Mouse (Mus musculus): ENCODE results near the gene Copa. TPM values are rescaled to one million over a fixed set of nuclear protein-coding genes. Genes with fewer than 3 reads are reported as not detected.

The Copa gene
- polyA plus RNA-seq, 1 experiment from 2014 or later = 190 TPM

DNA sequence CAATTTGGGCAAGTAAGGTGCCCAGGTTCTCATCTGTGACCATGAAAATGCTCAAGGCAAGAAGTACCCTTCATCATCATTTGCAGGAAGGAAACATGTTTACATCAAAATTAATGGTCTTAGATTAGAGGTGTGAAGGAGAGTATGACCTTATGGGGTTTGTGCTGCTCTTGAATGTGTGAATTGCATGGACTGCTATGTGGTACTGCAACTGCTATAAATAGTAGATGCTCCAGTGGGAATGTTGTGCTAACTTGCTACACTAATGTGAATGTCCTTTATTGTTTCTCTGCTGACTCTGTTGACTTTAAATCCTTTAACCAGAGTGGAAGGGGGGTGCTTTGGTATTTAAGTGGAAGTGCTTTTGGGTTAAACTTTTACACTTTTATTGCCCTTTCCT is 12.0 kb downstream of the Copa start:
- Histone ChIP-seq H3K9me3 (no peaks in the 10 kb centered on the region), H3K27ac (no peak overlapping the region), H3K4me2 (replicated peaks) (no peak overlapping the region), H3K36me3 (peaks cover 73% of the 10 kb centered on the region), H3K27me3 (no peaks in the 10 kb centered on the region), H3K4me1 (replicated peaks) (peaks cover 11% of the 10 kb centered on the region), H3K4me3 (replicated peaks) (no peak overlapping the region), H3K9ac (replicated peaks) (no peak overlapping the region)
- no peak for ATAC-seq

DNA sequence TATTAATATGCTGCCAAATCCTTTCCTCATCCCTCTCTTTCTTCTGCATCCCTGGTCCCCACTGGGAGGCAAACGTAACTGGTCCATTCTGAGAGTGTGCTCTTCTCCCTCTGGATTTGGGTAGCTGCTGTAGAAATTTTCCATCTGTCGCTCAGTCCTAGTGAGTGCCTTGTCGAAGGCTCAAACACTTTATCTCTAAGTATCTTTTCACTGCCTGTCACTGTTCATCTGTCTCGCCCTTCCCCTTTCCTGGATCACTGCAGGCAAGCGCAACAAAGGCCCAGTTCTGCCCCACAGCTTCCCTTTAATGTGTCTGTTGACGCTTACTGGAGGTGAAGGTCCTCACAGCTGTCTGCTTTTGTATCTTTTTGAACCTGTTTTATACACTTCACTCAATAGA is 12.9 kb downstream of the Copa start:
- ATAC-seq = peak; percentile 83
- no peak overlapping the region for H3K4me2 ChIP-seq (replicated peaks)
- peak overlapping the region; percentile 45; the same call in 1 of the 2 replicates for H3K27ac ChIP-seq
- H3K36me3 ChIP-seq = peaks cover 70% of the 10 kb centered on the region
- no peak overlapping the region for H3K4me3 ChIP-seq (replicated peaks)
- no peak overlapping the region for H3K9ac ChIP-seq (replicated peaks)
- 26% methylated on average over 6 of the region's 6 CpGs for WGBS
- no peaks in the 10 kb centered on the region for H3K9me3 ChIP-seq
- H3K27me3 ChIP-seq = no peaks in the 10 kb centered on the region
- H3K4me1 ChIP-seq (replicated peaks) = peaks cover 11% of the 10 kb centered on the region

DNA sequence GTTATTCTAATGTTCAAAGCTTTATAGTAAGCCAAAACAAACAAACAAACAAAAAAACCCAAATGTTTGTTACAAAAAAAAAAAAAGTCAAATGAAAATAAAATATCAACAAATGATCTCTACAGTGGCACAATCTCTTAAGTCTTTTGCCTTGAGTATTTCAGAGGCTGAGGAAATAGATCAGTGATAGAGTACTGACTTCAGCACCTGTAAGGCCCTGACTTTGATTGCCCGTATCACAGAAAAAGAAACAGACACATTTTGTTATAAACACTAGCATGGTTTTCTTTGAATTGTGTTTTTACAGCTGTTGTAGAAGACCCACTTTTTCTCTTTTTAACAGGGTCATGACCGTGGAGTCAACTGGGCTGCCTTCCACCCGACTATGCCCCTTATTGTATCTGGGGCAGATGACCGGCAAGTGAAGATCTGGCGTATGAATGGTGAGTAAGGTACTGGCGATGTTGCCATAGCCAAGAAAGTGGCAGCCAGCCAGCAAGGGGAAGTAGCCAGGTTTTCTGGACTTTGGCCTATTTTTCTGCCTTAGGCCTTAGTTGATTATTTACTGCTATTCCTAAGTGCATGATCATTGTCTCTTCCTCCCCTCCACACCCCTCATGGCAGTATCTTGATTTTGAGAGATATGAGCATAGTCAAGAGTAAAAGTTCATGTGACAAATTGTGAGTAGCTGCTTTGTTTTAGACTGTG is 17.1 kb downstream of the Copa start:
- peaks cover 72% of the 10 kb centered on the region for H3K36me3 ChIP-seq
- 86% methylated on average over 6 of the region's 6 CpGs for WGBS
- no peaks in the 10 kb centered on the region for H3K27me3 ChIP-seq
- peaks cover 7% of the 10 kb centered on the region for H3K4me1 ChIP-seq (replicated peaks)
- no peak overlapping the region for H3K4me2 ChIP-seq (replicated peaks)
- H3K4me3 ChIP-seq (replicated peaks) = no peak overlapping the region
- H3K27ac ChIP-seq = no peak overlapping the region
- no peaks in the 10 kb centered on the region for H3K9me3 ChIP-seq
- H3K9ac ChIP-seq (replicated peaks) = no peak overlapping the region
- ATAC-seq = no peak

- ATAC-seq = no peak
- no peaks in the 10 kb centered on the region for H3K9me3 ChIP-seq
- 90% methylated on average over 4 of the region's 4 CpGs for WGBS
- no peak overlapping the region for H3K27ac ChIP-seq
- H3K9ac ChIP-seq (replicated peaks) = no peak overlapping the region
- H3K27me3 ChIP-seq = no peaks in the 10 kb centered on the region
- H3K4me3 ChIP-seq (replicated peaks) = no peak overlapping the region
- H3K4me1 ChIP-seq (replicated peaks) = no peaks in the 10 kb centered on the region
- H3K36me3 ChIP-seq = peaks cover 87% of the 10 kb centered on the region
- no peak overlapping the region for H3K4me2 ChIP-seq (replicated peaks)
Observed at GRCm38 (mm10) chr1:172103619-172104018, 21.3 kb downstream of the Copa start.

- Histone ChIP-seq H3K27me3 (no peaks in the 10 kb centered on the region), H3K9me3 (no peaks in the 10 kb centered on the region), H3K36me3 (peaks cover 93% of the 10 kb centered on the region), H3K4me3 (replicated peaks) (no peak overlapping the region), H3K4me2 (replicated peaks) (no peak overlapping the region), H3K4me1 (replicated peaks) (no peaks in the 10 kb centered on the region), H3K9ac (replicated peaks) (no peak overlapping the region), H3K27ac (no peak overlapping the region)
- no peak for ATAC-seq
- 85% methylated on average over 11 of the region's 11 CpGs for WGBS
Observed at GRCm38 (mm10) chr1:172105101-172105500, 22.8 kb downstream of the Copa start.

DNA sequence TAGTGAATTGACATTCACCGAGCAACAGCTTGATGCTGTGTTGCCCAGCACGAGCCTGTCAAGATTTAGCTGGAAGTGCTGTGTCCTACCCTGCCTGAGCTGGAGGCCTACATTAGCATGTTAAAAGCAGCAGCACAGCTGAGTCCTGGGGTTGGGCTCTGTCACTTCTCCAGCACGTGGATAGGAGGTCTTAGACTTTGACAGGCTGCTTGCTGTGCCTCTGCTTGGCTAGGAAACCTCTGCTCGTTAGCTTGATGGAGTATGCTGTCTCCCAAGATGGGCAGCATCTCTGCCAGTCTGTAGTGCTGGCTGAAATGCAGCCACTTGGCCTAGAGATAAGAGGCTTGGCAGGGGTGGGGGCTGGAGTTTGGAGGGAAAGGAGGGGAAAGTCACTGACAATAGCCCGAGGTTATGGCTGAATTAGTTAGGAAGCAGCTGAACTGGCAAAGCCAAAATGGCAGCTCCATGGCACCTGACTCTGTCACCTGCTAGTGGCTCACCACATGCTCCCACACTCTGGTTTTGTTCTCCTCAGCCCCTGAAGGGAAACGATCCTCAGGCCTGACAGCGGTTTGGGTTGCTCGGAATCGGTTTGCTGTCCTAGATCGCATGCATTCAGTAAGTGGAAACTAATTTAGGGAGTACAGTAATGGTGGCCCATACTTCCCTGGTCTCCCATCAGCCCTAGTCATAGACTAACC is 25.6 kb downstream of the Copa start:
- WGBS = 71% methylated on average over 10 of the region's 10 CpGs
- H3K9ac ChIP-seq (replicated peaks) = no peak overlapping the region
- H3K27me3 ChIP-seq = no peaks in the 10 kb centered on the region
- no peak overlapping the region for H3K4me3 ChIP-seq (replicated peaks)
- H3K36me3 ChIP-seq = peaks cover 97% of the 10 kb centered on the region
- H3K4me2 ChIP-seq (replicated peaks) = no peak overlapping the region
- no peaks in the 10 kb centered on the region for H3K9me3 ChIP-seq
- ATAC-seq = no peak; the same call in 1 of the 2 replicates
- peak overlapping the region; percentile 26; the same call in 1 of the 2 replicates for H3K27ac ChIP-seq
- no peaks in the 10 kb centered on the region for H3K4me1 ChIP-seq (replicated peaks)

- H3K9me3 ChIP-seq = no peaks in the 10 kb centered on the region
- H3K4me3 ChIP-seq (replicated peaks) = no peak overlapping the region
- peaks cover 99% of the 10 kb centered on the region for H3K36me3 ChIP-seq
- no peaks in the 10 kb centered on the region for H3K27me3 ChIP-seq
- no peak for ATAC-seq
- H3K27ac ChIP-seq = no peak overlapping the region
- no peaks in the 10 kb centered on the region for H3K4me1 ChIP-seq (replicated peaks)
- H3K4me2 ChIP-seq (replicated peaks) = no peak overlapping the region
- 94% methylated on average over 5 of the region's 5 CpGs for WGBS
- H3K9ac ChIP-seq (replicated peaks) = no peak overlapping the region
Observed at GRCm38 (mm10) chr1:172116948-172117347, 34.6 kb downstream of the Copa start.

DNA sequence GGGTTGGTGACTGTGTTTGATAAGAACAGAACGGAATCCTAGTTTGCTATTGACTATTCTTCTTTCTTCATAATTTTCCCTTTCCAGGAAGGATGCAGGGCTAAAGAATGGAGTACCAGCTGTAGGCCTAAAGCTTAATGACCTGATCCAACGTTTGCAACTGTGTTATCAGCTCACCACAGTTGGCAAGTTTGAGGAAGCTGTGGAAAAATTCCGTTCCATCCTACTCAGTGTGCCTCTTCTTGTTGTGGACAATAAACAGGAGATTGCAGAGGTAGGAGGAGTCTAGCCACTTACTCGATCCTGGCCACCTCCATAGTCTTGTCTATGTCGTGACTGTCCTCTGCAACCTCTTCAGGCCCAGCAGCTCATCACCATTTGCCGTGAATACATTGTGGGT is 36.8 kb downstream of the Copa start:
- no peak for ATAC-seq
- Histone ChIP-seq H3K27me3 (no peaks in the 10 kb centered on the region), H3K4me3 (replicated peaks) (no peak overlapping the region), H3K4me2 (replicated peaks) (no peak overlapping the region), H3K36me3 (peaks cover 97% of the 10 kb centered on the region), H3K27ac (no peak overlapping the region), H3K9ac (replicated peaks) (no peak overlapping the region), H3K9me3 (no peaks in the 10 kb centered on the region), H3K4me1 (replicated peaks) (no peaks in the 10 kb centered on the region)
- 92% methylated on average over 6 of the region's 6 CpGs for WGBS

DNA sequence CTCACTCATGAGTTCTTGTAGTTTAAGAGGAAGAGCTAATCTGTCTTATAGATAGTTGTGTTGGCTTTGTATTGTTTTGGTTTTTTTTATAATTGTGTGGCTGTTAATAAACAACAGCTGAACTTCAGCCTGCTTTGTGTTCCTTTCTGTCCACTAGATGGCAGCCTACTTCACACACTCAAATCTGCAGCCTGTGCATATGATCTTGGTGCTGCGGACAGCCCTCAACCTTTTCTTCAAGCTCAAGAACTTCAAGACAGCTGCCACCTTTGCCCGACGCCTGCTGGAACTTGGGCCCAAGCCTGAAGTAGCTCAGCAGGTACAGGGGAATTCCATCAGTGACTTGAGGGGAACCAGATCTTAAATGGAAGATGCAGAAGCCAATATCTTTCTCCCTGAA is 37.4 kb downstream of the Copa start:
- Histone ChIP-seq H3K4me1 (replicated peaks) (no peaks in the 10 kb centered on the region), H3K9ac (replicated peaks) (no peak overlapping the region), H3K27me3 (no peaks in the 10 kb centered on the region), H3K27ac (no peak overlapping the region), H3K9me3 (no peaks in the 10 kb centered on the region), H3K36me3 (peaks cover 91% of the 10 kb centered on the region), H3K4me3 (replicated peaks) (no peak overlapping the region), H3K4me2 (replicated peaks) (no peak overlapping the region)
- WGBS = 44% methylated on average over 3 of the region's 3 CpGs
- ATAC-seq = peak; percentile 44; the same call in 1 of the 2 replicates

GRCm38 (mm10) chr1:172122671-172123070 is 40.3 kb downstream of the Copa start:
- no peak overlapping the region for H3K4me3 ChIP-seq (replicated peaks)
- peaks cover 62% of the 10 kb centered on the region for H3K36me3 ChIP-seq
- 88% methylated on average over 2 of the region's 2 CpGs for WGBS
- H3K4me2 ChIP-seq (replicated peaks) = no peak overlapping the region
- H3K4me1 ChIP-seq (replicated peaks) = peaks cover 13% of the 10 kb centered on the region
- no peak overlapping the region for H3K9ac ChIP-seq (replicated peaks)
- no peak overlapping the region for H3K27ac ChIP-seq
- H3K9me3 ChIP-seq = no peaks in the 10 kb centered on the region
- ATAC-seq = no peak
- H3K27me3 ChIP-seq = no peaks in the 10 kb centered on the region

GRCm38 (mm10) chr1:172124572-172124971 is 42.2 kb downstream of the Copa start:
- Histone ChIP-seq H3K27me3 (no peaks in the 10 kb centered on the region), H3K4me3 (replicated peaks) (no peak overlapping the region), H3K4me2 (replicated peaks) (no peak overlapping the region), H3K9me3 (no peaks in the 10 kb centered on the region), H3K27ac (no peak overlapping the region), H3K4me1 (replicated peaks) (peaks cover 21% of the 10 kb centered on the region), H3K36me3 (peaks cover 56% of the 10 kb centered on the region), H3K9ac (replicated peaks) (no peak overlapping the region)
- WGBS = 82% methylated on average over 6 of the region's 6 CpGs
- ATAC-seq = no peak

GRCm38 (mm10) chr1:172126376-172127347 is 44.3 kb downstream of the Copa start, which contains the start of gene Pex19:
TSS of gene Pex19 (plus strand) at chr1:172126755.
- Histone ChIP-seq H3K9me3 (no peaks in the 10 kb centered on the region), H3K4me1 (replicated peaks) (peaks cover 21% of the 10 kb centered on the region), H3K9ac (replicated peaks) (peak within 1 kb of the TSS; percentile 85), H3K4me3 (replicated peaks) (peak within 1 kb of the TSS; percentile 89), H3K27me3 (no peaks in the 10 kb centered on the region), H3K4me2 (replicated peaks) (peak within 1 kb of the TSS; percentile 76), H3K36me3 (peaks cover 56% of the 10 kb centered on the region), H3K27ac (no peak within 1 kb of the TSS)
- WGBS = under 1% methylated on average over 42 of the region's 42 CpGs
- ATAC-seq = peak; percentile 97

Data from midbrain, embryonic 13.5 days (tissue).